Mouse (Mus musculus) heart, adult 2 months (tissue): Measurements from ENCODE around the gene Rprd1b. TPM values are rescaled to one million over a fixed set of nuclear protein-coding genes. Genes with fewer than 3 reads are reported as not detected.

ENCODE experiments used
- DNase-seq, 2 experiments: peaks; one replicate each; pipeline ENCODE4 v3.0.0; 2021
- H3K27ac ChIP-seq: fragments of 200-600 bp; 2 replicates; pipeline ENCODE4 v1.8.1; 2022
- H3K27me3 ChIP-seq: fragments of 200-500 bp; 2 replicates; pipeline ENCODE4 v1.6.1; 2012; ENCODE audit warnings: mild to moderate bottlenecking, low read length, inconsistent platforms, mixed read lengths; ENCODE audit not compliant: control insufficient read depth, insufficient read depth
- H3K36me3 ChIP-seq: fragments of 200-500 bp; 2 replicates; pipeline ENCODE4 v1.6.1; 2012; ENCODE audit warnings: low read length, inconsistent platforms; ENCODE audit not compliant: control insufficient read depth, insufficient read depth
- H3K4me1 ChIP-seq: fragments of 200-500 bp; 2 replicates; pipeline ENCODE4 v1.6.1; 2011; ENCODE audit warnings: low read length; ENCODE audit not compliant: control insufficient read depth, insufficient read depth
- H3K4me3 ChIP-seq: fragments of 200-600 bp; 2 replicates; pipeline ENCODE4 v1.8.1; 2022
- H3K79me2 ChIP-seq: fragments of 200-500 bp; replicated peaks from 2 replicates; pipeline ENCODE4 v1.6.1; 2012; ENCODE audit warnings: mild to moderate bottlenecking, inconsistent platforms, low read length, moderate library complexity, mixed read lengths; ENCODE audit not compliant: control insufficient read depth, insufficient read depth
- H3K9ac ChIP-seq: fragments of 200-500 bp; 2 replicates; pipeline ENCODE4 v1.6.1; 2012; ENCODE audit warnings: low read depth, mild to moderate bottlenecking, control low read depth, inconsistent platforms, low read length, mixed read lengths
- CTCF ChIP-seq: fragments of 200-600 bp; IDR thresholded peaks from 2 replicates; pipeline ENCODE4 v1.8.1; 2022; ENCODE audit warnings: antibody characterized with exemption, mild to moderate bottlenecking, moderate library complexity
- EP300 ChIP-seq: fragments of 200-500 bp; IDR thresholded peaks from 2 replicates; pipeline ENCODE4 v1.6.1; 2011; ENCODE audit warnings: low read depth, low read length, control low read depth; ENCODE audit not compliant: insufficient read depth
- POLR2A ChIP-seq: fragments of 200-500 bp; IDR thresholded peaks from 2 replicates; pipeline ENCODE4 v1.6.1; 2011; ENCODE audit warnings: mild to moderate bottlenecking, low read depth, low read length, control low read depth; ENCODE audit not compliant: insufficient read depth
- WGBS: fragments of 180-500 bp; shearing (Covaris S2); methylation state at CpG from one replicate; pipeline ENCODE4 v1.1.7; 2018; 5-methylcytosine and 5-hydroxymethylcytosine counted together
- intact Hi-C: fragments of 180-260 bp; cut with DNase I; formaldehyde crosslinking; loops from one replicate; pipeline ENCODE4 v1.15.1; 2025
- polyA plus RNA-seq: library from polyadenylated mRNA; depleted of rRNA; stranded (reverse); fragments of >200 nt; gene quantifications from 2 replicates; pipeline ENCODE4 v1.2.3, GENCODE M21; 2012
- total RNA-seq, 2 experiments: library from RNA; stranded (reverse); gene quantifications; 2 replicates each; pipeline ENCODE4 v1.2.3; 2021

Rprd1b gene
- total and polyA plus RNA-seq, 3 experiments, result 15.9 to 33.5 (median 32.9) TPM

DNA sequence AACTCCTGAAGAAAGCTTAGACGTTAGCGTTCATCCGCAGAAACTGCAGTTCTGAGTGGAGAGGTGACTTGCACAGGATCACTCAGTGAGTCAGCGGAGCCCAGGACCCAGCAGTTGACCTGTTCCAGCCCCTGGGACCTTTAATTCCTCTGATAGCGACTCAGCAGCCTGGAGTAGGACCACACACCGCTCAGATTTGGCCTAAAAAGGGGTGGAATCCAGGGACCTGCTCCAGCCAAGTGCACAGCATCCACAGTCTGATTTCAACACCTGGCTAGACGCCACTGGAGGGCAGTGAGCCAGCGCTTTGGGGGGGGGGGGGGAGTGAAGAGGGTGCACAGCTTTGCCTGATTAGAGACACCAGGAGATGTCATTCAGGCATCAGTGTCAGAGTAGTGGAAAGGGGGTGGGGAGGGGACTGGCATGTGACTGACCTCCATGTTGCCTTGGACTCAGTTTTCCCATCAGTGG is 140.5 kb downstream of the Rprd1b start:
- H3K9ac ChIP-seq, result no peak overlapping the region
- H3K36me3 ChIP-seq, result no peaks in the 10 kb centered on the region
- no peaks in the 10 kb centered on the region for H3K79me2 ChIP-seq
- TF ChIP-seq EP300 (no peak), CTCF (no peak), POLR2A (no peak)
- peaks cover 11% of the 10 kb centered on the region for H3K4me1 ChIP-seq
- intact Hi-C loops, result no loop called here
- H3K27ac ChIP-seq, result no peak overlapping the region
- peak; percentile 60 to 69 for DNase-seq
- H3K4me3 ChIP-seq, result no peak overlapping the region
- no peaks in the 10 kb centered on the region for H3K27me3 ChIP-seq
- WGBS, result 33% methylated on average over 8 of the region's 8 CpGs

GRCm38 (mm10) chr2:158169351-158169750 is 141.1 kb downstream of the Rprd1b start:
- 66% methylated on average over 6 of the region's 6 CpGs for WGBS
- H3K27ac ChIP-seq, result no peak overlapping the region

DNA sequence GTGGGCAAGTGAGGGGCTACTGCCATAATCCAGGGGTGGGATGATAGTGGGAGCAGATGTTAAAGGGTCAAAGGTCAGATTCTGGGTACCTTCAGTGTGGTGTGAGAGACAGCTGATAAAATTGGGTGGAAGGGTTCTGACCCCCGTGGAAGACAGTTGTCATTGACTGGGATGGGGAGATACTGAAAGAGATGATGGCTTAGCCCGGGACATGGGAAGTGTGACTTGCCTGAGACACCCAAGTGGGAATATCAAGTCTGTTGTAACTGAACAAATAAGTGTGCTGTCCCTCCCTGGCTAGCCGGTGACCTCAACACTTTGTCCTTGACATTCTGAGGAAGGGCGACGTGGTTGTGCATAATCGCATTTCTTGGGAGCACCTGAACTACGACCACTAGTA is 141.5 kb downstream of the Rprd1b start:
- Histone ChIP-seq H3K36me3 (no peaks in the 10 kb centered on the region), H3K4me3 (no peak overlapping the region), H3K4me1 (peaks cover 11% of the 10 kb centered on the region), H3K9ac (no peak overlapping the region), H3K27me3 (no peaks in the 10 kb centered on the region), H3K27ac (no peak overlapping the region), H3K79me2 (no peaks in the 10 kb centered on the region)
- WGBS, result 80% methylated on average over 7 of the region's 7 CpGs
- intact Hi-C loops, result no loop called here
- TF ChIP-seq POLR2A (no peak), EP300 (no peak), CTCF (no peak)
- DNase-seq, result no peak

More at GRCm38 (mm10) chr2:158169351-158169750, 141.1 kb downstream of the Rprd1b start:
- H3K9ac ChIP-seq, result no peak overlapping the region
- no peaks in the 10 kb centered on the region for H3K27me3 ChIP-seq
- no peak overlapping the region for H3K4me3 ChIP-seq
- TF ChIP-seq CTCF (no peak), EP300 (no peak), POLR2A (no peak)
- intact Hi-C loops, result no loop called here
- H3K36me3 ChIP-seq, result no peaks in the 10 kb centered on the region
- peaks cover 11% of the 10 kb centered on the region for H3K4me1 ChIP-seq
- no peak for DNase-seq
- no peaks in the 10 kb centered on the region for H3K79me2 ChIP-seq

DNA sequence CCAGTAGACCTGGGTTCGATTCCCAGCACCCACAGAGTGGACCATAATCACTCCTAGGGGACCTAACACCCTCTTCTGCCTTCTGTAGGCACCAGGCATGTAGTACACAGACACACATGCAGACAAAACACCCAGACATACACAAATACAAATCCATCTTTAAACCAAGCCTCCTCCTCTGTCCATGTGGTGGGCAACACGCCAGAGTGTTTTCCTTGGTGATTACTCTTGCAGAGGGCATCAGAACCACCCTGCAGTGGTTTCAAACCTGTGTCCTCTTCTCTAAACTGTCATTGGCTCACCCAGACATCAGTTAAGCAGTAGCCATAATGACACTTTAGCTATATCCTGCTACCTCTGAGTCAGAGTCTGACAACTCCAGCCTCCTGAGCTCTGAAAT is 142.1 kb downstream of the Rprd1b start:
- H3K27ac ChIP-seq, result no peak overlapping the region
- H3K4me3 ChIP-seq, result no peak overlapping the region
- no peaks in the 10 kb centered on the region for H3K27me3 ChIP-seq
- intact Hi-C loops, result no loop called here
- peaks cover 14% of the 10 kb centered on the region for H3K4me1 ChIP-seq
- no peaks in the 10 kb centered on the region for H3K79me2 ChIP-seq
- 88% methylated on average over 2 of the region's 2 CpGs for WGBS
- no peak overlapping the region for H3K9ac ChIP-seq
- DNase-seq, result no peak
- H3K36me3 ChIP-seq, result no peaks in the 10 kb centered on the region
- no peak for TF ChIP-seq CTCF
- TF ChIP-seq POLR2A, result no peak

GRCm38 (mm10) chr2:158174438-158174837 is 146.1 kb downstream of the Rprd1b start:
- no peak overlapping the region for H3K27ac ChIP-seq
- H3K79me2 ChIP-seq, result no peaks in the 10 kb centered on the region
- intact Hi-C loops, result no loop called here
- H3K4me3 ChIP-seq, result no peak overlapping the region
- TF ChIP-seq POLR2A, result no peak
- TF ChIP-seq CTCF, result no peak
- TF ChIP-seq EP300, result no peak
- no peaks in the 10 kb centered on the region for H3K27me3 ChIP-seq
- 70% methylated on average over 5 of the region's 5 CpGs for WGBS
- no peak for DNase-seq
- no peak overlapping the region for H3K9ac ChIP-seq
- H3K36me3 ChIP-seq, result no peaks in the 10 kb centered on the region
- peaks cover 5% of the 10 kb centered on the region for H3K4me1 ChIP-seq

DNA sequence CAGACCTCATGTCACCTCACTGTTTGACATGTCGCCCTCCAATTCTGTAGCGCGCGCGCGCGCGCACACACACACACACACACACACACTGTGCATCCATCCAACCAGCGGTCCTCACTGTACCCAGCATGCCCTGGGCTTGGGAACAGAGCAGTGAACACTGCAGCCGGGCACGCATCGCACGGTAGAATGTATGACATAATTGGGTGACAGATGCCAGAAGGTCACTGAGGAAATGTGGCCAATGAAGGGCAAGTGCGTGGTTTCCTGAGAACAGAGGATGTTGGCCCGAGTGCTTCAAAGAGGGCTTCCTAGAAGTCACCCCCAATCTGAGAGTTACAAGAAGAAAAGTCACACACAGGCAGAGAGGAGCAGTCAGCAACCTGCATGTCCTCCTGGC is 146.7 kb downstream of the Rprd1b start:
- no peak for TF ChIP-seq EP300
- TF ChIP-seq POLR2A, result no peak
- no peak for TF ChIP-seq CTCF
- peaks cover 6% of the 10 kb centered on the region for H3K4me1 ChIP-seq
- H3K4me3 ChIP-seq, result no peak overlapping the region
- no peaks in the 10 kb centered on the region for H3K27me3 ChIP-seq
- WGBS, result 63% methylated on average over 15 of the region's 15 CpGs
- H3K9ac ChIP-seq, result no peak overlapping the region
- no peaks in the 10 kb centered on the region for H3K36me3 ChIP-seq
- intact Hi-C loops, result no loop called here
- DNase-seq, result no peak
- no peaks in the 10 kb centered on the region for H3K79me2 ChIP-seq
- no peak overlapping the region for H3K27ac ChIP-seq
